Mouse (Mus musculus) lung, embryonic 15.5 days (tissue): Measurements from ENCODE around the gene Prkag2. TPM values are rescaled to one million over a fixed set of nuclear protein-coding genes. Genes with fewer than 3 reads are reported as not detected.

Source experiments
- ATAC-seq: fragments of 200-750 bp; cut with Nextera tagmentation; 2 replicates; pipeline ENCODE4 v1.8.0; 2017; ENCODE audit warnings: moderate number of reproducible peaks, borderline replicate concordance; ENCODE audit not compliant: low FRiP score, low TSS enrichment; ENCODE audit errors: extremely low read depth
- H3K27ac ChIP-seq: fragments of 300-500 bp; sonication (generic); 2 replicates; pipeline ENCODE4 v1.5.1; 2015; ENCODE audit warnings: moderate library complexity, mild to moderate bottlenecking, inconsistent platforms
- H3K27me3 ChIP-seq: fragments of 300-500 bp; sonication (generic); 2 replicates; pipeline ENCODE4 v1.6.1; 2015; ENCODE audit warnings: inconsistent platforms
- H3K36me3 ChIP-seq: fragments of 300-500 bp; sonication (generic); 2 replicates; pipeline ENCODE4 v1.6.1; 2015; ENCODE audit warnings: inconsistent platforms
- H3K4me1 ChIP-seq: fragments of 300-500 bp; sonication (generic); 2 replicates; pipeline ENCODE4 v1.6.1; 2015; ENCODE audit warnings: inconsistent platforms
- H3K4me2 ChIP-seq: fragments of 300-500 bp; sonication (generic); 2 replicates; pipeline ENCODE4 v1.6.1; 2015; ENCODE audit warnings: inconsistent platforms, mild to moderate bottlenecking, moderate library complexity
- H3K4me3 ChIP-seq: fragments of 300-500 bp; sonication (generic); 2 replicates; pipeline ENCODE4 v1.5.1; 2015; ENCODE audit warnings: mild to moderate bottlenecking, inconsistent platforms
- H3K9ac ChIP-seq: fragments of 300-500 bp; sonication (generic); 2 replicates; pipeline ENCODE4 v1.6.1; 2015; ENCODE audit warnings: inconsistent platforms
- H3K9me3 ChIP-seq: fragments of 300-500 bp; sonication (generic); 2 replicates; pipeline ENCODE4 v1.6.1; 2016; ENCODE audit warnings: inconsistent platforms
- WGBS: fragments of 180-500 bp; shearing (Covaris S2); methylation state at CpG from one replicate; pipeline ENCODE4 v1.1.7; 2015; 5-methylcytosine and 5-hydroxymethylcytosine counted together
- polyA plus RNA-seq: library from polyadenylated mRNA; unstranded; fragments of >200 nt; fragmentation: Nextera tagmentation; extraction: Ambion mirVana; gene quantifications from 2 replicates; pipeline ENCODE4 v1.2.1, GENCODE M21; 2015

Prkag2 gene
- polyA plus RNA-seq, 1 experiment from 2014 or later, result 30.2 TPM

GRCm38 (mm10) chr5:25101126-25101523, 683 bp upstream of the Prkag2 start:
- peak overlapping the region; percentile 99 for H3K4me2 ChIP-seq
- WGBS, result under 1% methylated on average over 25 of the region's 25 CpGs
- no peaks in the 10 kb centered on the region for H3K9me3 ChIP-seq
- peak overlapping the region; percentile 42 for H3K9ac ChIP-seq
- H3K4me3 ChIP-seq, result peak overlapping the region; percentile 60
- ATAC-seq, result peak; percentile 58; the same call in 1 of the 2 replicates
- peaks cover 26% of the 10 kb centered on the region for H3K27me3 ChIP-seq
- no peak overlapping the region for H3K27ac ChIP-seq
- peaks cover 7% of the 10 kb centered on the region for H3K4me1 ChIP-seq
- H3K36me3 ChIP-seq, result no peaks in the 10 kb centered on the region

GRCm38 (mm10) chr5:25100157-25100515, 306 bp downstream of the Prkag2 start:
- H3K4me3 ChIP-seq, result peak overlapping the region; percentile 60
- H3K36me3 ChIP-seq, result no peaks in the 10 kb centered on the region
- H3K4me2 ChIP-seq, result peak overlapping the region; percentile 99
- no peak for ATAC-seq
- peak overlapping the region; percentile 58; the same call in 1 of the 2 replicates for H3K27ac ChIP-seq
- WGBS, result under 1% methylated on average over 26 of the region's 26 CpGs
- H3K9me3 ChIP-seq, result no peaks in the 10 kb centered on the region
- peaks cover 7% of the 10 kb centered on the region for H3K4me1 ChIP-seq
- peak overlapping the region; percentile 42 for H3K9ac ChIP-seq
- peaks cover 26% of the 10 kb centered on the region for H3K27me3 ChIP-seq

DNA sequence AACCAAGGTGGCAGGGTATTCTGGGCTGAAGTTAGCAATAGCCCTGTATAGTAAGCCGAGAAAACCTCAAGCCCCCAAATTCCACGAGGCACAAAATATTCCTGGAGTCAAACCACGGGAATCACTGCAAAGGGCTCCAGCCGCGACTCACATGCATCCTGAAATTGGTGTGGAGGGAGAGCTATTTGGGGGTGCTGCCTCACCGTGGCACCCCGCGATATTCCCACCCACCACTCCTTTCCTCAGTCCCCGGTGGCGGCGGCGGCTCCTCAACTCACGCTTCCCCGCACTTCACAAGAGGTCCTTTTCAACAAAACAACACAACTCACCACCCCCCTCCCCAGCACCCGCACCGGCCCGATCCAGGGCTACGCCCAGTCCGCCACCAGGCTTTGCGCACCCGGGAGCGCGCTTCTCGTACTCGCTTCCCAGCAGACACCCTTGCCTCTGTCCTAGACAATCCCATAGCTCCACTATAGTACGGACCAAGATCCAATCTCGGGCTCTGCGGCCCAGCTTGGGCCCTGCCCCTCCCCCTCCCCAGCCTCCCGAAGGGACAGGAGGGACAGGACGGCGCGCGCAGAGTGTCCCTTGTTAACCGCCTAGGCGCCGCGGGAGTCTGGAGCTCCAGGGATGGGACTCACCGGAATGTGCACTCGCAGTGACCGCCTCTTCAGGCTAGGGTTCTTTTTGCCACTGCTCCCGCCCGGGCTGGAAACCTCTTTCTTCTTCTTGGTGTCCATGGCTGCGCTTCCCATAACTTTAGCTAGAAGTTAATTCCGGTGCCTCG, 880 bp downstream of the Prkag2 start:
- peak; percentile 72 for ATAC-seq
- Histone ChIP-seq H3K4me2 (peak overlapping the region; percentile 99), H3K36me3 (no peaks in the 10 kb centered on the region), H3K4me1 (peaks cover 7% of the 10 kb centered on the region), H3K9ac (peak overlapping the region; percentile 42), H3K27ac (no peak overlapping the region), H3K4me3 (peak overlapping the region; percentile 60), H3K27me3 (peaks cover 26% of the 10 kb centered on the region), H3K9me3 (no peaks in the 10 kb centered on the region)
- WGBS, result under 1% methylated on average over 45 of the region's 45 CpGs

DNA sequence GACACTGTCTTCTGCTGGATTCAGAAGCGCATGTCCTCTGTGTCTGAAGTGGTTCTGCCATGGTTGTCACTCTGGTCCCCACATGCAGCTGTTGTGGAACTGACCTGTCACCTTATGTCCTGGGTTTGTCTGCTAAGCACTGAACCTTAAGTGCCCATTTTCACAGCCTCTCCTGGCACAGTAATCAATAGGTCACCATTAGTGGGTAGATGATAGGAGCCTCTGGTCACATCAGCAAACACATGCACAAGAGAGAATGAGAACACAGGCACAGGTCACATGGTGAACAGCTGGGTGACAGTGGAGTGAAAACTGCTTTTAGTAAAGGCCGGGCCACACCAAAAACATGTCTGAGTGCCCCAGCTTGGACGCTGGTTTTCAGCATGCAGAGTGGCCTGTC, 2.6 kb downstream of the Prkag2 start:
- Histone ChIP-seq H3K27ac (no peak overlapping the region), H3K4me1 (peaks cover 7% of the 10 kb centered on the region), H3K9ac (no peak overlapping the region), H3K4me3 (no peak overlapping the region), H3K9me3 (no peaks in the 10 kb centered on the region), H3K36me3 (no peaks in the 10 kb centered on the region), H3K4me2 (no peak overlapping the region), H3K27me3 (peaks cover 26% of the 10 kb centered on the region)
- ATAC-seq, result no peak
- 65% methylated on average over 3 of the region's 3 CpGs for whole genome bisulfite sequencing

DNA sequence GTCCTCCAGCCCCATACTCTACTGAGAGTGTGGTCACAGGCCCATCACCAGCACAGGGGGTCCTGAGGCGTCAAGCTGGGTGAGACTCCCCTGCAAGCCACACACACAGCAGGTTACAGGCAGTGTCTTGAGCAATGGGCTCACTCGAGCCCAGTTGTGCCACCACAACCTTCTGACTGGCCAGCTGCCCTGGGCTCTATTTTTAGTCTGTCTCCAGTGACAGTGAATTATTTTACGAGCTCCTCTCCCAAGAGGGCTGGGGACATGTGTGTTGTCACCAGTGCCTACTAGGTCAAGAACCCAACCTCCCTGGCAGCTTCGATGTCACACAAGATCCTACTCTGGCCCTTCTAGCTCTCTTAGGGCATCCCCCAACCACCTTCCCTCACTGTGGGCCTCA, 4.0 kb downstream of the Prkag2 start:
- Histone ChIP-seq H3K27ac (no peak overlapping the region), H3K9ac (no peak overlapping the region), H3K4me1 (peaks cover 5% of the 10 kb centered on the region), H3K27me3 (peaks cover 26% of the 10 kb centered on the region), H3K4me3 (no peak overlapping the region), H3K4me2 (no peak overlapping the region), H3K9me3 (no peaks in the 10 kb centered on the region), H3K36me3 (no peaks in the 10 kb centered on the region)
- 66% methylated on average over 4 of the region's 4 CpGs for whole genome bisulfite sequencing
- ATAC-seq, result no peak

GRCm38 (mm10) chr5:25092630-25093245, 7.7 kb downstream of the Prkag2 start:
- H3K27me3 ChIP-seq, result peaks cover 3% of the 10 kb centered on the region; the same call in 1 of the 2 replicates
- WGBS, result 76% methylated on average over 8 of the region's 8 CpGs
- no peaks in the 10 kb centered on the region for H3K9me3 ChIP-seq
- 0 out of 2 replicates have a peak, but pooled peaks cover 3% of the 10 kb centered on the region for H3K4me1 ChIP-seq
- H3K9ac ChIP-seq, result no peak overlapping the region
- no peak overlapping the region for H3K4me3 ChIP-seq
- no peak overlapping the region for H3K27ac ChIP-seq
- ATAC-seq, result no peak
- no peaks in the 10 kb centered on the region for H3K36me3 ChIP-seq
- no peak overlapping the region for H3K4me2 ChIP-seq

- no peak overlapping the region for H3K27ac ChIP-seq
- H3K36me3 ChIP-seq, result no peaks in the 10 kb centered on the region
- no peak overlapping the region for H3K4me2 ChIP-seq
- ATAC-seq, result 0 out of 2 replicates have a peak, but pooled peaks have one; percentile 32
- peaks cover 13% of the 10 kb centered on the region; the same call in 1 of the 2 replicates for H3K4me1 ChIP-seq
- no peaks in the 10 kb centered on the region for H3K9me3 ChIP-seq
- H3K9ac ChIP-seq, result no peak overlapping the region
- 67% methylated on average over 6 of the region's 6 CpGs for WGBS
- no peaks in the 10 kb centered on the region for H3K27me3 ChIP-seq
- no peak overlapping the region for H3K4me3 ChIP-seq
These were observed 11.0 kb downstream of the Prkag2 start for GRCm38 (mm10) chr5:25089258-25089972.

- no peak overlapping the region for H3K4me3 ChIP-seq
- H3K27me3 ChIP-seq, result no peaks in the 10 kb centered on the region
- no peak overlapping the region for H3K4me2 ChIP-seq
- H3K36me3 ChIP-seq, result no peaks in the 10 kb centered on the region
- H3K9me3 ChIP-seq, result no peaks in the 10 kb centered on the region
- WGBS, result 69% methylated on average over 4 of the region's 4 CpGs
- H3K9ac ChIP-seq, result no peak overlapping the region
- peaks cover 13% of the 10 kb centered on the region; the same call in 1 of the 2 replicates for H3K4me1 ChIP-seq
- no peak for ATAC-seq
- H3K27ac ChIP-seq, result no peak overlapping the region
These were observed 11.8 kb downstream of the Prkag2 start for GRCm38 (mm10) chr5:25088633-25089032.

DNA sequence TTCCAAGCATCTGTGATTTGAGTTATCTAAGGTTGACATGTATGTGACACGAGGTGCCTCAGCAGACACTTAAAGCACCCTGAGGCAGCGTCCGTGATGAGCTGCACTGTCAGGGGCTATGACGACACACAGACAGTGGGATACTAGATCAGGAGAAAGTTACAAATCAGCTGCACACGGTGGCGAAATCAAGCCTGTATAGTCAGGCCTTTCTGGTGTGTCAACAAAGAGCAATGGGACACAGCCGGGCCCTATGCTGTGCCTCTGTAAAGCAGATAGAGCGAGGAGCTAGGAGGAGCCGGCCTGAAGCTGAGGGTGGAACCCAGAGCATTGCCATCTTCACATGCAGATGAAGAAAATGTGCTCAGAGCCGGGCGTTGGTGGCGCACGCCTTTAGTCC, 12.3 kb downstream of the Prkag2 start:
- no peak for ATAC-seq
- WGBS, result 74% methylated on average over 13 of the region's 13 CpGs
- Histone ChIP-seq H3K4me3 (no peak overlapping the region), H3K27ac (no peak overlapping the region), H3K9ac (no peak overlapping the region), H3K27me3 (no peaks in the 10 kb centered on the region), H3K9me3 (no peaks in the 10 kb centered on the region), H3K36me3 (no peaks in the 10 kb centered on the region), H3K4me2 (no peak overlapping the region), H3K4me1 (peaks cover 13% of the 10 kb centered on the region; the same call in 1 of the 2 replicates)

GRCm38 (mm10) chr5:25087064-25087463, 13.4 kb downstream of the Prkag2 start:
- no peaks in the 10 kb centered on the region for H3K27me3 ChIP-seq
- H3K9me3 ChIP-seq, result no peaks in the 10 kb centered on the region
- H3K9ac ChIP-seq, result no peak overlapping the region
- no peak overlapping the region for H3K4me3 ChIP-seq
- no peak overlapping the region for H3K27ac ChIP-seq
- peaks cover 13% of the 10 kb centered on the region; the same call in 1 of the 2 replicates for H3K4me1 ChIP-seq
- ATAC-seq, result no peak
- WGBS, result 76% methylated on average over 7 of the region's 7 CpGs
- no peaks in the 10 kb centered on the region for H3K36me3 ChIP-seq
- H3K4me2 ChIP-seq, result no peak overlapping the region

DNA sequence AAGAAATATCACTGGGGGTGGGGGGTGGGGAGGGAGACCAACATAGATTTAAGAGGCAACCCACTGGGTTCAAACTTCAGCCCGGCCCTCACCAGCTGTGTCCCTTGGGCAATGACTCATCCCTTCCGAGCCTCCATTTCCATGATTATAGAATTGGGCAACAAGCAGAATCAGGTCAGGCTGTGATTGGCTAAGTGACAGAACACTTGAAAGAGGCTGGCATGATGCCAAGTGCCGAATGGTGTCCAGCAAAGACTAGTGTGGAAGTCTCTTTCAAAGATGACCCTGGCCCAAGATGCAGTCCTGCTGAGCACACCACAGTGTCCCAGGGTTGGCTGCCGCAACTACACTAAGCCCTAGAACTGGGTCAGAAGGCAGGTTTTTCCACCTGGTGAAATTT, 14.2 kb downstream of the Prkag2 start:
- no peak overlapping the region for H3K4me2 ChIP-seq
- no peaks in the 10 kb centered on the region for H3K36me3 ChIP-seq
- no peaks in the 10 kb centered on the region for H3K9me3 ChIP-seq
- no peak overlapping the region for H3K27ac ChIP-seq
- WGBS, result 30% methylated on average over 4 of the region's 4 CpGs
- H3K9ac ChIP-seq, result no peak overlapping the region
- no peak for ATAC-seq
- peaks cover 13% of the 10 kb centered on the region; the same call in 1 of the 2 replicates for H3K4me1 ChIP-seq
- H3K27me3 ChIP-seq, result no peaks in the 10 kb centered on the region
- no peak overlapping the region for H3K4me3 ChIP-seq
